15 mouse cellular contexts compared by ENCODE assay signal in genomic region chr5:138864166-138864565, GRCm38 (mm10). TPM values are rescaled to one million over a fixed set of nuclear protein-coding genes. Genes with fewer than 3 reads are reported as not detected.
"Had no signal": no experiment of that assay in that cellular context is flagged by ENCODE, and none has a peak within 500 bp of the region (broad histone marks: within the 10 kb centered on the region; RNA-seq: fewer than 3 reads in every experiment).

No protein-coding gene starts in this region.

- H3K27me3 ChIP-seq: limb, embryonic 13.5 days; neural tube, embryonic 15.5 days had no signal

- H3K9me3 ChIP-seq: hindbrain, embryonic 13.5 days; limb, embryonic 13.5 days; midbrain, embryonic 10.5 days; neural tube, embryonic 15.5 days had no signal

- H3K27ac ChIP-seq: hindbrain, embryonic 13.5 days; limb, embryonic 13.5 days; midbrain, embryonic 10.5 days; neural tube, embryonic 15.5 days had no signal

- H3K4me2 ChIP-seq: hindbrain, embryonic 13.5 days; limb, embryonic 13.5 days; neural tube, embryonic 15.5 days had no signal

- H3K36me3 ChIP-seq: hindbrain, embryonic 13.5 days; limb, embryonic 13.5 days; midbrain, embryonic 10.5 days; neural tube, embryonic 15.5 days had no signal

- H3K9ac ChIP-seq: hindbrain, embryonic 13.5 days; limb, embryonic 13.5 days; neural tube, embryonic 15.5 days had no signal

- H3K4me1 ChIP-seq: limb, embryonic 13.5 days; midbrain, embryonic 10.5 days had no signal

- H3K4me3 ChIP-seq: hindbrain, embryonic 13.5 days; limb, embryonic 13.5 days; midbrain, embryonic 10.5 days; myocyte; neural tube, embryonic 15.5 days had no signal

- DNase-seq: kidney, adult 18-20 months; kidney, postnatal 14 days; midbrain, embryonic 14.5 days; thymus, postnatal 4 days had no signal

RNA-seq across cellular contexts. Expression of gene Gm5294, which starts 44.3 kb away (rescaled TPM):
- total RNA-seq: layer of hippocampus, postnatal 36 days; left cerebral cortex, adult 8-10 months; left cerebral cortex, postnatal 36 days; liver, adult 2 months had no signal
- polyA plus RNA-seq: kidney, embryonic 14.5 days; limb, embryonic 13.5 days; liver, adult 2 months; midbrain, embryonic 10.5 days; midbrain, embryonic 14.5 days; myocyte; neural tube, embryonic 11.5 days; neural tube, embryonic 15.5 days had no signal
